Mouse (Mus musculus): ENCODE measurements at regions not wholly inside any gene's neighbourhood (a gene's known extent, or its start where the extent isn't known, plus 50 kb on each side); places are given as distances from the start of the nearest gene placed in this dataset.

DNA sequence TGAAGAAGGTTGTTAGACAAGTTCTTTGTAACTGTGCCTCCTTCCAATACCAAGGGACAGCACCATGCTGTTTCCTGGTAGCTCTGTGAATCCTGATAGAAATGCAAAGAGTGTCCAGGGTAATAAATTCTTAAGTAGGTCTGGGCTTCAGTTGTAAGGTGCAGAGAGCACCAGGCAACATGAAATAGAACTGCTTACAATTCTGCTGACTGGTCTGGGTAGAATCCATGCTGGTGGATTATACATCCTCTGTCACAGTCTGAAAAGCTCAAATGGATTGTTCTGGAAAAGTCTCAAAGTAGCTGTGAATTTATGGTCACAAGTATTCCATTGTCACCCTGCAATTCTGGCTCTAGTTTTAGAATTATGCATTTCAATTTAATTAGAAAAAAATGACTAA, 251.7 kb downstream of the Fam84b start:
- in situ Hi-C loops (cut with MboI; ENCODE audit: low sequenced_read_pairs in 2 of 2, unreplicated experiment in 2 of 2) = no loop called here
- no peak overlapping the region for H3K9ac ChIP-seq (ENCODE audit: insufficient read depth, low read depth, low read length, poor library complexity, severe bottlenecking)
- H3K9me3 ChIP-seq (ENCODE audit: control insufficient read depth, insufficient read depth, low read depth, low read length) = no peaks in the 10 kb centered on the region
- no peak for DNase-seq (ENCODE audit: low read depth, low spot score)
- no peaks in the 10 kb centered on the region for H3K36me3 ChIP-seq (ENCODE audit: control insufficient read depth, insufficient read depth, low read length, poor library complexity, severe bottlenecking)
- H3K27ac ChIP-seq (ENCODE audit: insufficient read depth, low read depth, low read length, poor library complexity, severe bottlenecking) = no peak overlapping the region
- H3K4me1 ChIP-seq (ENCODE audit: control insufficient read depth in 2 of 2, insufficient read depth in 2 of 2, low read length in 2 of 2, poor library complexity in 1 of 2) = no peaks in the 10 kb centered on the region
- H3K4me3 ChIP-seq (ENCODE audit: insufficient read depth in 1 of 2, low read depth in 1 of 2, low read length in 2 of 2, poor library complexity in 1 of 2, severe bottlenecking in 1 of 2) = no peak overlapping the region
- TF ChIP-seq ZC3H11A (IDR thresholded peaks at IDR 0.05; ENCODE audit: borderline replicate concordance, low read depth, low read length) (no peak), ZNF384 (IDR thresholded peaks at IDR 0.05; ENCODE audit: low read depth, low read length) (no peak), HCFC1 (IDR thresholded peaks at IDR 0.05; ENCODE audit: borderline replicate concordance, insufficient read depth, low read length) (no peak), MAFK (IDR thresholded peaks at IDR 0.05; ENCODE audit: insufficient read depth, low read depth, low read length) (no peak), CHD2 (IDR thresholded peaks at IDR 0.05; ENCODE audit: low read depth, low read length) (no peak)

DNA sequence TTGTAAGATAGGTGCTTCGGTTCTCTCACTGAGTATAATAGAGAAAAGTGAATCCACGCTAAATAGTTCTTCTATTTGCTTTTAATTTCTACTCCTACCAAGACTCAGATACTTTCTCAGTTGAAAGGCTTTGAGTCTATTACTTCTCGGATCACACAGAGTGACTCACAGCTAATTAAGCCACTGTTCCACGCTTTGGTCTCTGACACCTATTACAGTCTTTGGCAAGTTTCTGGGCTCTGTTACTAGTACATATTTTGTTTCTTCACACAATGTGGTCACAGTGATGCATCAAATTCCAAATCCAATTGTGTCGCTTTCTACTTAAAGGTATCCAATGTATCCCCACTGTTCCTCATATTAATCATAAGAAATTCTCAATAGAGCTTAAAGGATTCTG, 276.5 kb downstream of the Fam84b start:
- no peak for DNase-seq (ENCODE audit: low read depth, low spot score)
- TF ChIP-seq ZC3H11A (IDR thresholded peaks at IDR 0.05; ENCODE audit: borderline replicate concordance, low read depth, low read length) (no peak), MAFK (IDR thresholded peaks at IDR 0.05; ENCODE audit: insufficient read depth, low read depth, low read length) (no peak), CHD2 (IDR thresholded peaks at IDR 0.05; ENCODE audit: low read depth, low read length) (no peak), HCFC1 (IDR thresholded peaks at IDR 0.05; ENCODE audit: borderline replicate concordance, insufficient read depth, low read length) (no peak), ZNF384 (IDR thresholded peaks at IDR 0.05; ENCODE audit: low read depth, low read length) (no peak)
- in situ Hi-C loops (cut with MboI; ENCODE audit: low sequenced_read_pairs in 2 of 2, unreplicated experiment in 2 of 2) = no loop called here
- Histone ChIP-seq H3K36me3 (ENCODE audit: control insufficient read depth, insufficient read depth, low read length, poor library complexity, severe bottlenecking) (no peaks in the 10 kb centered on the region), H3K9ac (ENCODE audit: insufficient read depth, low read depth, low read length, poor library complexity, severe bottlenecking) (no peak overlapping the region), H3K4me3 (ENCODE audit: insufficient read depth in 1 of 2, low read depth in 1 of 2, low read length in 2 of 2, poor library complexity in 1 of 2, severe bottlenecking in 1 of 2) (no peak overlapping the region), H3K4me1 (ENCODE audit: control insufficient read depth in 2 of 2, insufficient read depth in 2 of 2, low read length in 2 of 2, poor library complexity in 1 of 2) (no peaks in the 10 kb centered on the region), H3K27ac (ENCODE audit: insufficient read depth, low read depth, low read length, poor library complexity, severe bottlenecking) (no peak overlapping the region), H3K9me3 (ENCODE audit: control insufficient read depth, insufficient read depth, low read depth, low read length) (no peaks in the 10 kb centered on the region)

DNA sequence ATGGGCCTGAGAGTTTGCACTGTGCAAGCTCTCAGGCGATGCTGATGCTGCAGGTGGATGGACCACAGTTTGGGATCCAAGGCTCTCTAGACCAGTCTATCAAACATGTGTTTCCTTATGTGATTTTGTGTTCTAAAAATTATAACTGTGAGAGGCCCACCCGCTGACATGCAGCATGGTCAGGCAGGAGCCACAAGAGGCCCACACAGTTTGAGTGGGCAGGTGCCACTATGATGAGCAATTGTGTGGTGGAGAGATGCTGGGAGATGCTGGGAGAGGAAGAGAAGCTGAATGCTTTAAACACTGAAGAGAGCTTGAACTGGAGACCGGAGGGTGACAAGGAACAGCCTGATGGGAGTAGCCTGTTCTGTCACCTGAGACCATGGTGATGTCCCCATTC, 287.3 kb downstream of the Fam84b start:
- no peak for TF ChIP-seq ZC3H11A (IDR thresholded peaks at IDR 0.05; ENCODE audit: borderline replicate concordance, low read depth, low read length)
- no peak for TF ChIP-seq CHD2 (IDR thresholded peaks at IDR 0.05; ENCODE audit: low read depth, low read length)
- no peak for TF ChIP-seq ZNF384 (IDR thresholded peaks at IDR 0.05; ENCODE audit: low read depth, low read length)
- no peak for TF ChIP-seq MAFK (IDR thresholded peaks at IDR 0.05; ENCODE audit: insufficient read depth, low read depth, low read length)
- no peak for TF ChIP-seq HCFC1 (IDR thresholded peaks at IDR 0.05; ENCODE audit: borderline replicate concordance, insufficient read depth, low read length)
- in situ Hi-C loops (cut with MboI; ENCODE audit: low sequenced_read_pairs in 2 of 2, unreplicated experiment in 2 of 2) = no loop called here
- H3K4me3 ChIP-seq (ENCODE audit: insufficient read depth in 1 of 2, low read depth in 1 of 2, low read length in 2 of 2, poor library complexity in 1 of 2, severe bottlenecking in 1 of 2) = no peak overlapping the region
- H3K9ac ChIP-seq (ENCODE audit: insufficient read depth, low read depth, low read length, poor library complexity, severe bottlenecking) = no peak overlapping the region
- no peaks in the 10 kb centered on the region for H3K4me1 ChIP-seq (ENCODE audit: control insufficient read depth in 2 of 2, insufficient read depth in 2 of 2, low read length in 2 of 2, poor library complexity in 1 of 2)
- no peaks in the 10 kb centered on the region for H3K9me3 ChIP-seq (ENCODE audit: control insufficient read depth, insufficient read depth, low read depth, low read length)
- DNase-seq (ENCODE audit: low read depth, low spot score) = no peak
- no peaks in the 10 kb centered on the region for H3K36me3 ChIP-seq (ENCODE audit: control insufficient read depth, insufficient read depth, low read length, poor library complexity, severe bottlenecking)
- H3K27ac ChIP-seq (ENCODE audit: insufficient read depth, low read depth, low read length, poor library complexity, severe bottlenecking) = no peak overlapping the region

DNA sequence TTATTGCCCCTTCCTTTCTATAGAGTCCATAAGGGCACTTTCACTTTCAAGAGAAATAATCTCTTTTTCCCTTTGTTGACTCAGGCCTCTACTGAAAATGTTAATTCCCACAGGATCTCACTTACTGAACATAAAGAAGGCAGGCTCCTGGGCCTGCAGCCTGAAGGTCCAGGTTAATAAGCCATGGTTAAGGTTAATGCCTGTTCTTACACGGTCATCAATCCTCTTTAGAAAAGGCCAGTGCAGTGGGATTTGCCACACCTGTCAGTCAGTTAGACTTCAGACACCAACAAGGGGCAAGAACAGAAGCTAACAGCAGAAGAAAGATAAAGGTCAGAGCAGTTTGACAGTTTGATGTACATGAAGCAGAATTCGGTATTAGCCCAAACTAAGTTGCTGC, 288.6 kb downstream of the Fam84b start:
- Histone ChIP-seq H3K9ac (ENCODE audit: insufficient read depth, low read depth, low read length, poor library complexity, severe bottlenecking) (no peak overlapping the region), H3K4me3 (ENCODE audit: insufficient read depth in 1 of 2, low read depth in 1 of 2, low read length in 2 of 2, poor library complexity in 1 of 2, severe bottlenecking in 1 of 2) (no peak overlapping the region), H3K4me1 (ENCODE audit: control insufficient read depth in 2 of 2, insufficient read depth in 2 of 2, low read length in 2 of 2, poor library complexity in 1 of 2) (no peaks in the 10 kb centered on the region), H3K9me3 (ENCODE audit: control insufficient read depth, insufficient read depth, low read depth, low read length) (no peaks in the 10 kb centered on the region), H3K27ac (ENCODE audit: insufficient read depth, low read depth, low read length, poor library complexity, severe bottlenecking) (no peak overlapping the region), H3K36me3 (ENCODE audit: control insufficient read depth, insufficient read depth, low read length, poor library complexity, severe bottlenecking) (no peaks in the 10 kb centered on the region)
- in situ Hi-C loops (cut with MboI; ENCODE audit: low sequenced_read_pairs in 2 of 2, unreplicated experiment in 2 of 2) = no loop called here
- TF ChIP-seq MAFK (IDR thresholded peaks at IDR 0.05; ENCODE audit: insufficient read depth, low read depth, low read length) (no peak), HCFC1 (IDR thresholded peaks at IDR 0.05; ENCODE audit: borderline replicate concordance, insufficient read depth, low read length) (no peak), ZNF384 (IDR thresholded peaks at IDR 0.05; ENCODE audit: low read depth, low read length) (no peak), CHD2 (IDR thresholded peaks at IDR 0.05; ENCODE audit: low read depth, low read length) (no peak), ZC3H11A (IDR thresholded peaks at IDR 0.05; ENCODE audit: borderline replicate concordance, low read depth, low read length) (no peak)
- no peak for DNase-seq (ENCODE audit: low read depth, low spot score)

DNA sequence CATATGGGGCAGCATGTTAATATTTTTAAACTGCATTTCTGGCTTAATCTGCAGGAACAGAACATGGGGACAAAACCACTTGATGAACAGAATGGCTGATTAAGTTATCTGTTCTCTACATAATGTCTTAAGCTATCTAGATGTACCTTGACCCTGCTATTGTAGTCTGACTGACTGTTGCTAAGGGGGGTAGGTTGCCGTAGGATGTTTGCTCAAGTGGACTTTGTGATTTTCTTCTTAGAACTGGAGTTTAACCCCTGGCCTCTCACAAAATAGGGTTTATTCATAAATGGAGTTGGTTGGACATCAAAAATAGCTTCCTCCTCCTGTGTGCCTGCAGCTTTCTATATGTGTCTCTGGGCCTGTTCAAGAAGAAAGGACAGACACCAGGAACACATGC, 292.9 kb downstream of the Fam84b start:
- H3K9me3 ChIP-seq (ENCODE audit: control insufficient read depth, insufficient read depth, low read depth, low read length) = no peaks in the 10 kb centered on the region
- 0 out of 4 replicates have a peak, but pooled peaks cover 0 to 7% of the 10 kb centered on the region in 2 experiments for H3K4me1 ChIP-seq (ENCODE audit: control insufficient read depth in 2 of 2, insufficient read depth in 2 of 2, low read length in 2 of 2, poor library complexity in 1 of 2)
- H3K9ac ChIP-seq (ENCODE audit: insufficient read depth, low read depth, low read length, poor library complexity, severe bottlenecking) = no peak overlapping the region
- TF ChIP-seq HCFC1 (IDR thresholded peaks at IDR 0.05; ENCODE audit: borderline replicate concordance, insufficient read depth, low read length) = no peak
- TF ChIP-seq ZC3H11A (IDR thresholded peaks at IDR 0.05; ENCODE audit: borderline replicate concordance, low read depth, low read length) = no peak
- TF ChIP-seq ZNF384 (IDR thresholded peaks at IDR 0.05; ENCODE audit: low read depth, low read length) = no peak
- TF ChIP-seq CHD2 (IDR thresholded peaks at IDR 0.05; ENCODE audit: low read depth, low read length) = no peak
- no peak for TF ChIP-seq MAFK (IDR thresholded peaks at IDR 0.05; ENCODE audit: insufficient read depth, low read depth, low read length)
- in situ Hi-C loops (cut with MboI; ENCODE audit: low sequenced_read_pairs in 2 of 2, unreplicated experiment in 2 of 2) = no loop called here
- H3K36me3 ChIP-seq (ENCODE audit: control insufficient read depth, insufficient read depth, low read length, poor library complexity, severe bottlenecking) = no peaks in the 10 kb centered on the region
- H3K4me3 ChIP-seq (ENCODE audit: insufficient read depth in 1 of 2, low read depth in 1 of 2, low read length in 2 of 2, poor library complexity in 1 of 2, severe bottlenecking in 1 of 2) = no peak overlapping the region
- H3K27ac ChIP-seq (ENCODE audit: insufficient read depth, low read depth, low read length, poor library complexity, severe bottlenecking) = no peak overlapping the region
- no peak for DNase-seq (ENCODE audit: low read depth, low spot score)

Data from ES-E14 (cell line).